Mouse (Mus musculus) spleen, adult 2 months (tissue): ENCODE results near the gene Ecpas.

Experiments
- CTCF ChIP-seq: fragments of 200-500 bp; IDR thresholded peaks from 2 replicates; pipeline ENCODE4 v1.5.1; 2011; ENCODE audit warnings: mild to moderate bottlenecking, inconsistent platforms; ENCODE audit not compliant: insufficient read depth, insufficient read length, insufficient replicate concordance; ENCODE audit errors: extremely low read depth
- POLR2A ChIP-seq: fragments of 200-500 bp; IDR thresholded peaks from 2 replicates; pipeline ENCODE4 v1.6.1; 2011; ENCODE audit warnings: low read depth, low read length, inconsistent platforms

GRCm38 (mm10) chr4:58934308-58934707, 21.8 kb upstream of the Ecpas start:
- TF ChIP-seq CTCF (no peak), POLR2A (no peak)
